Mouse (Mus musculus) neural tube, embryonic 15.5 days (tissue): Measurements from ENCODE around the gene B3galt1. TPM values are rescaled to one million over a fixed set of nuclear protein-coding genes. Genes with fewer than 3 reads are reported as not detected.

Experiments used
- ATAC-seq: fragments of 200-750 bp; cut with Nextera tagmentation; 2 replicates; pipeline ENCODE4 v1.8.0; 2017; ENCODE audit warnings: mild to moderate bottlenecking, moderate TSS enrichment, moderate library complexity; ENCODE audit not compliant: low FRiP score
- H3K27ac ChIP-seq: fragments of 300-500 bp; sonication (generic); replicated peaks from 2 replicates; pipeline ENCODE4 v1.5.1; 2015; ENCODE audit warnings: mild to moderate bottlenecking, inconsistent platforms
- H3K27me3 ChIP-seq: fragments of 300-500 bp; sonication (generic); replicated peaks from 2 replicates; pipeline ENCODE4 v1.6.1; 2015; ENCODE audit warnings: inconsistent platforms
- H3K36me3 ChIP-seq: fragments of 300-500 bp; sonication (generic); 2 replicates; pipeline ENCODE4 v1.6.1; 2015; ENCODE audit warnings: inconsistent platforms
- H3K4me1 ChIP-seq: fragments of 300-500 bp; sonication (generic); 2 replicates; pipeline ENCODE4 v1.6.1; 2015; ENCODE audit warnings: inconsistent platforms
- H3K4me2 ChIP-seq: fragments of 300-500 bp; sonication (generic); 2 replicates; pipeline ENCODE4 v1.6.1; 2015; ENCODE audit warnings: inconsistent platforms, mild to moderate bottlenecking, moderate library complexity
- H3K4me3 ChIP-seq: fragments of 300-500 bp; sonication (generic); replicated peaks from 2 replicates; pipeline ENCODE4 v1.5.1; 2015; ENCODE audit warnings: mild to moderate bottlenecking, inconsistent platforms
- H3K9ac ChIP-seq: fragments of 300-500 bp; sonication (generic); replicated peaks from 2 replicates; pipeline ENCODE4 v1.6.1; 2015; ENCODE audit warnings: mild to moderate bottlenecking, inconsistent platforms
- H3K9me3 ChIP-seq: fragments of 300-500 bp; sonication (generic); replicated peaks from 2 replicates; pipeline ENCODE4 v1.6.1; 2016; ENCODE audit warnings: inconsistent platforms
- WGBS: fragments of 180-500 bp; shearing (Covaris S2); methylation state at CpG from one replicate; pipeline ENCODE4 v1.1.7; 2015; ENCODE audit warnings: mixed read lengths; 5-methylcytosine and 5-hydroxymethylcytosine counted together
- polyA plus RNA-seq: library from polyadenylated mRNA; unstranded; fragments of >200 nt; fragmentation: Nextera tagmentation; extraction: Ambion mirVana; gene quantifications from 2 replicates; pipeline ENCODE4 v1.2.1, GENCODE M21; 2015

The B3galt1 gene
- polyA plus RNA-seq, result 48.0 and 59.7 TPM in 2 replicates

DNA sequence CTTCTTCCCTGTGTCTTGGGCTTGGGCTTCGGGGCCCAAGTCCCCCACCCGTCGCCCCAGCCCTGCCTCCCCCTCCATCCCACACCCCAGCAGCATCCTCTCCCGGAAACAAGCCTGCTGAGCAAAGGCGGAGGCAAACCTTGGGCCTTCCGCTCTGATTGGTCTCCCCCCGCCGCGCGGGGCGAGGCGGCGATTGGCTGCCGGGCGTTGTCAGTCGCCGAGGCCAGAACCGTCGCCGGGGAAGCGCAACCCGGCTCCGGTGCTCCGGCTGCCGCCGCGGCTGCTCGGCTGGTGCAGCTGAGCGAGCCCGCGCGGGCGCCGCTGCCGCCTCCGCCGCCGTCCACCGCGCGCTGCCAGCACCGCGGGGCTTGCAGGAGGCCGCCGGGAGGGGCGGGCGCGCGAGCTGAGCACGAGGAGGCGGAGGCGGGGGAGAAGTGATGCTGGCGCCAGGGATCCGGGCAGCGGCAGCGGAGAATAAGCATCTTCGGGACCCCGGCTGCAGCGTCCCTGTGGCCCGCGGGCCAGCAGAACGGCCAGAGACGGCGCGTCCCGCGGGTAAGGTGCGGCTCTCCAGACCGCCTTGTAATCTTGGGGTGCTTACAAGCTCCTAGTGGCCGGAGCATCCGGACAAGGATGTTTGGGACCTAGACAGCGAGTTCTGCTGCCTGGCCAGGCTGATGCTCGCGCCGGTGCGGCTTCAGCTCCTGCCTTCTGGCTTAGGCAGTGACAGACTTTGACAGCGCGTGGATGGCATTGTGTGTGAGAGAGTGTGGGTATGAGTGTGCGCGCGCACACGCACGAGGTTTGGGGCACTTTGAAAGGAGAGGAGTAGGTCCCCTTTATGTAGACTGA lies at the start of gene B3galt1:
B3galt1 (plus strand) TSS at position 392 of the 852 bp plus-strand sequence.
- Histone ChIP-seq H3K4me3 (peak within 1 kb of the TSS; percentile 83), H3K36me3 (no peaks in the 10 kb centered on the region), H3K27ac (peak within 1 kb of the TSS; percentile 97), H3K9ac (peak within 1 kb of the TSS; percentile 74), H3K4me2 (peak within 1 kb of the TSS; percentile 92), H3K9me3 (no peaks in the 10 kb centered on the region), H3K4me1 (peaks cover 12% of the 10 kb centered on the region), H3K27me3 (no peaks in the 10 kb centered on the region)
- ATAC-seq, result peak; percentile 98
- under 1% methylated on average over 82 of the region's 83 CpGs for WGBS

DNA sequence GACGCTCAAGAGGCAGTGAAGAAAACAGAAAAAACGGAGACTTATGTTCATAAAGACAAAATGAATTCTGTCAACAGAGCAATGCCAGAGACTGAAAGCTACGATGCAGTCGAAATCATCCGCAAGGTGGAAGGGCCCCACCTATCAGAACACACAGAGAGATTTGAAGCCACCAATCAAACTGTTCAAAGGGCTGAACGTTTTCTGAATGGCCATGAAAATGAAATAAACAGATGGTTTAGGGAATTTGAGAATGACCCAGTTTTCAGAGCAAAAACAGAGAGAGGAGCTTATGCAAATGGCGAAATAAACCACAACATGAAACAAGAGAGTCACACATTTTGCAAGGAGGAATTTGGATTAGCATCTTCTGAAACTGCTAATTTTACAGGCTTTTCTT lies 49.3 kb upstream of the B3galt1 start:
- no peak overlapping the region for H3K4me3 ChIP-seq
- no peak for ATAC-seq
- H3K9ac ChIP-seq, result no peak overlapping the region
- 87% methylated on average over 7 of the region's 7 CpGs for WGBS
- no peaks in the 10 kb centered on the region for H3K36me3 ChIP-seq
- H3K9me3 ChIP-seq, result no peaks in the 10 kb centered on the region
- H3K4me1 ChIP-seq, result no peaks in the 10 kb centered on the region
- no peak overlapping the region for H3K27ac ChIP-seq
- H3K27me3 ChIP-seq, result no peaks in the 10 kb centered on the region
- no peak overlapping the region for H3K4me2 ChIP-seq

DNA sequence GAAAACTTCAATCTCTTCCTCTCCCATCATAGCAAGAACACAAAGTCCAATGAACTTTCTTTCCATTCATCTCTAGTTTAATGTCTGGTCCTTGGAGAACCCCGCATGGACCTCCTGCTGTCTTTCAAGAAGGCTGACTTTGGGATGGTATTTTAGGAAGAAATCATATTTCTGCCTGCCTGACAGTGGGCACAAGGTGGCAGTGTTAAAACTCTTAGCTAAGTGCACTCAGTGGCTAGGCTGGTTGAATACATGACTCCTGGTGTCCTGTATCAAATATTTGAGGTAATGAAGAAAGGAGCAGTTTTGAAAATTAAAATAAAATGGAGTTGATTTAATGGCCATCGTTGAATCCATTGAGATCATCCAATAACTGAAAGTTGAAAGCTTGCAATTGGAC lies 30.3 kb upstream of the B3galt1 start:
- ATAC-seq, result no peak
- WGBS, result 97% methylated on average over 2 of the region's 2 CpGs

DNA sequence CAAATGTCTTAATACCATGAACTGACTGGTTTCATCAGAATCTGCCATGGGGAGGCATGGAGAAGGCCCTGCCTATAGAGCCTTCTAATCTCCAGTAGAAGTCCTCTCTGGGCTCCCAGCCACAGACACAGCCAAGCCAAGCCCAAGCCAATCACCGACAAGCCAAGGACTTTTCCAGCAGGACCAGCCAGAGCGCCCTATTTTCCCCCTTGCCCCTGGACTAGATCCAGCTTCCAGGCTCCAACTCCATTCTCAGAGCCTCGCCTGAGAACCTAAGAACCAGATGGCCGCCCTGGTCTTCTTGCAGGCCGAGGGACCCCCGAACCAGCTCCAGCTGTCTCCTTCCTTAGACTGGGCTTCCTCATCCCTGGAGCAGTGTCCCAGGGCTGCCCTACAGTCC lies 26.2 kb upstream of the B3galt1 start:
- 87% methylated on average over 6 of the region's 6 CpGs for WGBS
- Histone ChIP-seq H3K4me3 (no peak overlapping the region), H3K27ac (no peak overlapping the region), H3K9ac (no peak overlapping the region), H3K4me1 (peaks cover 11% of the 10 kb centered on the region), H3K27me3 (no peaks in the 10 kb centered on the region), H3K4me2 (no peak overlapping the region), H3K36me3 (no peaks in the 10 kb centered on the region), H3K9me3 (no peaks in the 10 kb centered on the region)
- no peak for ATAC-seq

More for the DNA sequence above, 30.3 kb upstream of the B3galt1 start:
- H3K9me3 ChIP-seq, result no peaks in the 10 kb centered on the region
- no peaks in the 10 kb centered on the region for H3K4me1 ChIP-seq
- H3K27me3 ChIP-seq, result no peaks in the 10 kb centered on the region
- H3K4me2 ChIP-seq, result no peak overlapping the region
- no peak overlapping the region for H3K4me3 ChIP-seq
- H3K36me3 ChIP-seq, result no peaks in the 10 kb centered on the region
- H3K27ac ChIP-seq, result no peak overlapping the region
- H3K9ac ChIP-seq, result no peak overlapping the region

DNA sequence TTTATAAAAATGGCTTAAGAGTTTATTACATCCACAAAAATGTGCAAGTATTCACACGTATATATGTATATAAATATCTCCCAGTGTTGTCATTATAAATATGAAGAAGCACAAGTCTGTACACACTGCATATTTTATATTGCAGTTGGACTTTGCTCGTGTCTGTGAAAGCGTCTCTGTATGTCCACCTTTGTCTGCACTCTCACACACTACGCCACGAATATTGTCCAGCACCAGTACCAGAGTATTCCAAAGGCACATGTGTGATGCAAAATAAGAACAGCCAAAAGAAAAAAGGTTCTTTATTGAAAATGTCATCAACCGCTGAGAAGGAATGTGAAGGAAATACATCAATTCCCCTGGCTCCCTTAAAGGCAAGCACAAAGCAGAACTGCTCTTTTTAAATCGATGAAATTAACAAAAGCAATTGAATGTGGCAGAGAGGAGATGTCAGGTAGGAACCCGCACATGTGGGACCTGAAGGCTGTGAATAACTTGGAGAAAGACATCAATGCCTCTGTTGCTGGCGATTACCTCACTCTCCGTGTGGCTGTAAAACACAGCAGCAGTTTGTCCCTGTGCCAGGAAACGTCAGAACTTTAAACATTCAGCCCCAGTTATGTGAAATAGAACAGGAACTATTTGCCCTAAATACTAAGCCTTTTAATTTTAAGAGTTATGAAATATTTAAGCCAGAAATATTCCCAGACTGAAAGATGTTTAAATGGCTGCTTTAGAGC lies 23.5 kb upstream of the B3galt1 start:
- no peak; the same call in 1 of the 2 replicates for ATAC-seq
- 35% methylated on average over 11 of the region's 11 CpGs for WGBS
- no peak overlapping the region for H3K4me3 ChIP-seq
- H3K4me2 ChIP-seq, result peak overlapping the region; percentile 26
- H3K4me1 ChIP-seq, result peaks cover 11% of the 10 kb centered on the region
- H3K27ac ChIP-seq, result no peak overlapping the region; the same call in 1 of the 2 replicates
- H3K36me3 ChIP-seq, result no peaks in the 10 kb centered on the region
- H3K9ac ChIP-seq, result no peak overlapping the region
- H3K27me3 ChIP-seq, result no peaks in the 10 kb centered on the region
- no peaks in the 10 kb centered on the region for H3K9me3 ChIP-seq

DNA sequence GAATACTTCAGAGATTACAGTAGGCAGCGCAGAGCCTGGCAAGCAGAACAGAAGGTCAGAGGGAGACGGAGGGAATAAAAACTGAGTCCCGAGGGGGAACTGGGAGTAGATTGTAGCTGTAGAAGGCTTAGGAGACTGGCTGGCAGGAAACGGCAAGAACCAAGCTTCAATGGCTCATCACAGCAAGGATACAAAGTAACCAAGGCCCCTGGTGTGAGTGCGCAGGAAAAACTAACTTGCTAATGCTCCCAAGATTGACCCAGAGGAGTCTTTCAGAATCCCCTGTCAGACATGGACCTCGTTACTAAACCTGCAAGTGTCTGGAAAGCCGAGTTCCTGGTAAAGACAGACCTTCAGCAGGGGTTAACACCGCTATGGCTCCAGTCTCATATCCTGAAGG lies 21.2 kb upstream of the B3galt1 start:
- Histone ChIP-seq H3K4me2 (no peak overlapping the region), H3K9me3 (no peaks in the 10 kb centered on the region), H3K27me3 (no peaks in the 10 kb centered on the region), H3K27ac (no peak overlapping the region), H3K9ac (no peak overlapping the region), H3K36me3 (no peaks in the 10 kb centered on the region), H3K4me1 (peaks cover 11% of the 10 kb centered on the region), H3K4me3 (no peak overlapping the region)
- no peak for ATAC-seq
- 72% methylated on average over 8 of the region's 8 CpGs for WGBS

DNA sequence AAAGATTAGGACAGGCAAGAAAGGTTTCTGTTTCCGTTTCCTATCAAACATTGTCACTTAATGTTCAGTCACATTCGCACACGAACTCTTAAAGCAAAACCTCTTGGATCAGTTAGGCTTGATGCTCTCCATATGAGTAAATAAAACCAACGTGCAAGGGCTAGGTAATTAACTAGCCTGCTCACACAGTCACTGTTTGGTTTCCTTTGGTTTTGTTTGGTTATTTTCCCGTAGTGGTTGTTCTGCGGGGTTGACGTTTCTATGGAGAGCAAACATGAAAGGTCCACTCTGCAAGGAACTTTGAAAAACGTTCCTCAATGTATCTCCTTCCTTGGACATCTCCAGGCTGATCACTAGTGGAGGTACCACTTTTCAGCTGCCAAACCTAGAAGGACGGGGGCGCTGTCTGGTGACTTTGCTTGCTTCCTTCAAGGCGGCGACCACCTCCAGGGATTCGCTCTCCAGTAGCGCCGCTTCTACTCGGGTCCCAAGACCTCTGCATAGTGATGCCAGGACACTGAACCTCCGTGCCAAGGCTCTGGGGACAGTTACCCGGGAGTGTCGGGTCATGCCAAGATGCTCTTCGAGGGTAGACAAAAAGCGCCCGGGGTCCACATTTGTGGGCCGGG lies 706 bp upstream of the B3galt1 start:
- peak; percentile 83 for ATAC-seq
- peak overlapping the region; percentile 97 for H3K27ac ChIP-seq
- no peaks in the 10 kb centered on the region for H3K27me3 ChIP-seq
- peak overlapping the region; percentile 92 for H3K4me2 ChIP-seq
- no peaks in the 10 kb centered on the region for H3K9me3 ChIP-seq
- peaks cover 12% of the 10 kb centered on the region for H3K4me1 ChIP-seq
- H3K4me3 ChIP-seq, result peak overlapping the region; percentile 83
- no peaks in the 10 kb centered on the region for H3K36me3 ChIP-seq
- peak overlapping the region; percentile 74 for H3K9ac ChIP-seq
- 3% methylated on average over 23 of the region's 23 CpGs for WGBS

DNA sequence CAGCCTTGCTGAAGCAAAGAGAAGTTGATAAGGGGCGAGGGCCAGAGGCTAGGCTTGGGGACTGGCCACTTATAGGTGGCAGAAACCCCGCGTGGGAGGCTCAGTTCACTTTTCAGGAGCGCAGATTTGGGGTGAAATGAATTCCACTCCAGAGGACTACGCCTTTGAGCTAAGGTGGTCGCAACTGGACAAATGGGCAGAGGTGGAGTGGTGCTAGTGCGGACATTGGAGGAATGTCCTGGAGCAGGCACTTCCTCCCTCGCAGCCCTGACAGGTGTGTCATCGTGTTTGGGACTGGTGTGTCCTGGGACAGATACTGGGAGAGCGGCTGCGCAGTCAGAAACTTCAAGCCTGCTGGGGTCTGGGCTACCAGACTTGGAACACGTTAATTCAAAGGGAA lies 895 bp downstream of the B3galt1 start:
- no peak for ATAC-seq
- under 1% methylated on average over 12 of the region's 12 CpGs for WGBS
- no peaks in the 10 kb centered on the region for H3K36me3 ChIP-seq

DNA sequence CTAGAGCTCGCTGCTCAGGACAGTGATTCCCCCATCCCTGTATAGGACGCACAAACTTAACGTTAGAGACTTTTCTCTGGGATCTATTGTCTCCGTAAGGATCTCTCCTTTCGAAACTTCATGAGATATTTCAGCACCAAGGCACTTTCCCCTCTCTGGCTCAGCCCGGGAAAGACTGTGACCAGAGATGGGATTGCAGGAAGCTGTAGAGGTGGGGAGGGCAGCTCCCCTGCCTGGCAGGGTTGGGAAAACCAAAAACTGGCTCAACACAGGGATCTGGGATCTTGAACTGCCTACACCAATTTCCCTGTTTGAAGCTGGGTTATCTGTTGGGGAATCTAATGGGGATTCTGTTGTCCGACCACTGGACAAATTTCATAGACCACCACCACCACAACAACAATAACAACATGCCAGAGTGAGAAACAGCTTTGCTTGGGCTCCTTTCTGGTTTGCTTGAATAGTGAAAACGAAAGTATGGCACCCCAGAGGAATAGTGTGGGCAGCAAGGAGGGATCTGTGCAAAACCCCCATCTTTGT lies 1.5 kb downstream of the B3galt1 start:
- Histone ChIP-seq H3K4me2 (peak overlapping the region; percentile 92), H3K4me3 (peak overlapping the region; percentile 83), H3K27me3 (no peaks in the 10 kb centered on the region), H3K36me3 (no peaks in the 10 kb centered on the region), H3K9me3 (no peaks in the 10 kb centered on the region), H3K4me1 (peaks cover 12% of the 10 kb centered on the region), H3K9ac (peak overlapping the region; percentile 74), H3K27ac (no peak overlapping the region)
- 5% methylated on average over 8 of the region's 8 CpGs for WGBS
- ATAC-seq, result no peak

More for the DNA sequence above, 895 bp downstream of the B3galt1 start:
- Histone ChIP-seq H3K4me1 (peaks cover 12% of the 10 kb centered on the region), H3K27me3 (no peaks in the 10 kb centered on the region), H3K4me3 (peak overlapping the region; percentile 83), H3K4me2 (peak overlapping the region; percentile 92), H3K27ac (peak overlapping the region; percentile 97), H3K9ac (peak overlapping the region; percentile 74), H3K9me3 (no peaks in the 10 kb centered on the region)

DNA sequence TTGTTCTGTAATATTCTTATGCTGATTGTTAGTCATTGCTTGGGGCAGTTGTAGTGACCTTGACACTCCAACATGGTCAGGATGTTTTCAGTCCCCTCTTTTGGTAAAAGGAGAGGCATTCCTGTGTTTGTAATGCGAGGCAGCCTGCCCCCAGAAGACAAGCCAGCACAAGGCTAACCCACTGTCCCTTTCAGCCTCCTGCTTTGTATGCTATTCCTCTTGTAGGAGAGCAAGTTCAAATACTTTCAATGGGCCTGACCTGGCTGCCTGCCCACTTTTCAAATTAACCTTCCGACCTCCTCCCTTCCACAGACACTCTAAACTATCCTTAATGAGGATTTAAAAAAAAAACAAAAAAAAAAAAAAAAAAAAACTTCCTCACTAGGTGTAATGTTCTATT lies 11.0 kb downstream of the B3galt1 start:
- Histone ChIP-seq H3K4me2 (no peak overlapping the region), H3K36me3 (no peaks in the 10 kb centered on the region), H3K27me3 (no peaks in the 10 kb centered on the region), H3K4me1 (no peaks in the 10 kb centered on the region), H3K9me3 (no peaks in the 10 kb centered on the region), H3K27ac (no peak overlapping the region), H3K9ac (no peak overlapping the region), H3K4me3 (no peak overlapping the region)
- WGBS, result 44% methylated on average over 2 of the region's 2 CpGs
- ATAC-seq, result no peak

DNA sequence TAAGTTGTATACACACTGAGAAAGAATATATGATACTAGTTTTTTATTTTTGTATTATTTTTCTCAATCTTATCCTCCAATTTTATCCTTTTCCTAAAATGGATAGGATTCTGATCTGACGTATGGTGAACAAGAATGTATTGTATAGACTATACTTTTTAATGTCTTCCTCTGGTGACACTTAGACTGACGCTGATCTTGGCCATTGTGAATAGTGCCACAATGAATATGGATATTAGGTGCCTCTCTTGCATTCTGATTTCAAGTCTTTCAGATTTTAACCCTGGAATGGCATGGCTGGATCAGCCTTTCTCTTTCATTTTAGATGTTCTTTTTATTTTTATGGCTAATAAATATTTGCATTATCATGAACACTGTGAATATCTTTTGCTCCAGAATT lies 17.4 kb downstream of the B3galt1 start:
- Histone ChIP-seq H3K4me1 (no peaks in the 10 kb centered on the region), H3K9ac (no peak overlapping the region), H3K4me3 (no peak overlapping the region), H3K27ac (no peak overlapping the region), H3K27me3 (no peaks in the 10 kb centered on the region), H3K9me3 (no peaks in the 10 kb centered on the region), H3K36me3 (no peaks in the 10 kb centered on the region), H3K4me2 (no peak overlapping the region)
- ATAC-seq, result no peak
- WGBS, result 21% methylated on average over 2 of the region's 2 CpGs
